Mouse (Mus musculus): Measurements from ENCODE around the gene Napb. TPM values are rescaled to one million over a fixed set of nuclear protein-coding genes. Genes with fewer than 3 reads are reported as not detected.

The Napb gene
- total and polyA plus RNA-seq, 2 experiments from 2014 or later, result 76.3 to 142 TPM

DNA sequence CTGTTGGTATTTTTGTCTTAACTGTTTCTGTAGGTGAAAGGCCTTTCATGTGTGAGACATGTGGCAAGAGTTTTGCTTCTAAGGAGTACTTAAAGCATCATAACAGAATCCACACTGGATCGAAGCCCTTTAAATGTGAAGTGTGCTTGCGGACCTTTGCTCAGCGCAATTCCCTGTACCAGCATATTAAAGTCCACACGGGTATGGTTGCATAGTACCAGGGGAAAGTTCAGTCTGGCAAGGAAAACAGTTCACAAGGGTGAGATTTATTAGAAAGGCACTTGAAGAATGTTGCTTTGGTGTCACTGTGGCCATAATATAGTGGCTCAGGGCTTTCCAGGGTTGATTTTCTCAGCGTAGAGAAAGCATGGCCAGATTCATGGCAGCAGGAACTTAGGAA, 44.3 kb downstream of the Napb start:
- Histone ChIP-seq H3K9ac (no peak overlapping the region), H3K4me1 (ENCODE audit: insufficient read depth) (no peaks in the 10 kb centered on the region), H3K9me3 (ENCODE audit: low read length) (no peaks in the 10 kb centered on the region), H3K27ac (ENCODE audit: low read depth, low read length) (no peak overlapping the region), H3K27me3 (ENCODE audit: insufficient read depth, low read length) (no peaks in the 10 kb centered on the region), H3K4me2 (ENCODE audit: low read depth) (no peak overlapping the region), H3K36me3 (ENCODE audit: insufficient read depth) (peaks cover 68% of the 10 kb centered on the region), H3K4me3 (ENCODE audit: low read depth, low read length) (no peak overlapping the region)
- no peak for TF ChIP-seq CTCF (IDR thresholded peaks at IDR 0.05; ENCODE audit: low read depth)
- DNase-seq (no peak), ATAC-seq (no peak)
- WGBS, result 96% methylated on average over 5 of the region's 5 CpGs

GRCm38 (mm10) chr2:148686862-148687261, 45.4 kb downstream of the Napb start:
- no peak for ATAC-seq

GRCm38 (mm10) chr2:148685709-148686108, 46.6 kb downstream of the Napb start:
- Histone ChIP-seq H3K4me2 (ENCODE audit: low read depth) (no peak overlapping the region), H3K27me3 (ENCODE audit: insufficient read depth, low read length) (no peaks in the 10 kb centered on the region), H3K4me1 (ENCODE audit: insufficient read depth) (peaks cover 9% of the 10 kb centered on the region), H3K4me3 (ENCODE audit: low read depth, low read length) (no peak overlapping the region), H3K27ac (ENCODE audit: low read depth, low read length) (no peak overlapping the region), H3K36me3 (ENCODE audit: insufficient read depth) (peaks cover 56% of the 10 kb centered on the region), H3K9ac (no peak overlapping the region), H3K9me3 (ENCODE audit: low read length) (no peaks in the 10 kb centered on the region)
- DNase-seq (no peak), ATAC-seq (no peak)
- no peak for TF ChIP-seq CTCF (IDR thresholded peaks at IDR 0.05; ENCODE audit: low read depth)
- WGBS, result 89% methylated on average over 3 of the region's 3 CpGs

More at GRCm38 (mm10) chr2:148686862-148687261, 45.4 kb downstream of the Napb start:
- TF ChIP-seq CTCF (IDR thresholded peaks at IDR 0.05; ENCODE audit: low read depth), result no peak
- no peak overlapping the region for H3K4me3 ChIP-seq (ENCODE audit: low read depth, low read length)
- no peak overlapping the region for H3K4me2 ChIP-seq (ENCODE audit: low read depth)
- H3K27ac ChIP-seq (ENCODE audit: low read depth, low read length), result no peak overlapping the region
- 87% methylated on average over 1 of the region's 1 CpGs for WGBS
- no peak for DNase-seq
- H3K27me3 ChIP-seq (ENCODE audit: insufficient read depth, low read length), result no peaks in the 10 kb centered on the region
- H3K9ac ChIP-seq, result no peak overlapping the region
- H3K9me3 ChIP-seq (ENCODE audit: low read length), result no peaks in the 10 kb centered on the region
- peaks cover 67% of the 10 kb centered on the region for H3K36me3 ChIP-seq (ENCODE audit: insufficient read depth)
- H3K4me1 ChIP-seq (ENCODE audit: insufficient read depth), result peaks cover 6% of the 10 kb centered on the region

DNA sequence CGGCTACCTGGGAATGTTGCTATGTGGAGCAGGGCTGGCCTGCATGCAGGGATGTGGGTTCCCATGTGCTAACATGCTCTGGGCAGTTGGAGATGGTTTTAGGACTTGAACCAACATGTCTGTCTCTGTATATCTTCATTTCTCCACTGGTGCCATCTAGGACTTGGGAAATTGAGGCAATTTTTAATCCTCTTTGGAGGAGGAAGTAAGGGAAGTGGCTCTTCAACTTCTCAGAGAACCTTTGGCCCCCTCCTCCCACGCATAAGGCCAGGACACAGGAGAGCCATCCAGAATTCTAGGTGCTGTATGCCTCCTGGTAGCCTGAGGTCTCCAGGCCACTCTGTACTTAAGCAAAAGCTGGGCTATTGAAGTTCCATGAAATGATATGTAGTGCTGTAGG, 47.3 kb downstream of the Napb start:
- no peak for TF ChIP-seq CTCF (IDR thresholded peaks at IDR 0.05; ENCODE audit: low read depth)
- H3K36me3 ChIP-seq (ENCODE audit: insufficient read depth), result peaks cover 49% of the 10 kb centered on the region
- H3K9ac ChIP-seq, result no peak overlapping the region
- 98% methylated on average over 2 of the region's 2 CpGs for WGBS
- no peak overlapping the region for H3K4me2 ChIP-seq (ENCODE audit: low read depth)
- H3K27me3 ChIP-seq (ENCODE audit: insufficient read depth, low read length), result no peaks in the 10 kb centered on the region
- no peak overlapping the region for H3K27ac ChIP-seq (ENCODE audit: low read depth, low read length)
- peaks cover 9% of the 10 kb centered on the region for H3K4me1 ChIP-seq (ENCODE audit: insufficient read depth)
- ATAC-seq, result no peak
- H3K4me3 ChIP-seq (ENCODE audit: low read depth, low read length), result no peak overlapping the region
- DNase-seq, result no peak
- H3K9me3 ChIP-seq (ENCODE audit: low read length), result no peaks in the 10 kb centered on the region

GRCm38 (mm10) chr2:148683031-148683430, 49.2 kb downstream of the Napb start:
- DNase-seq (no peak), ATAC-seq (no peak)

DNA sequence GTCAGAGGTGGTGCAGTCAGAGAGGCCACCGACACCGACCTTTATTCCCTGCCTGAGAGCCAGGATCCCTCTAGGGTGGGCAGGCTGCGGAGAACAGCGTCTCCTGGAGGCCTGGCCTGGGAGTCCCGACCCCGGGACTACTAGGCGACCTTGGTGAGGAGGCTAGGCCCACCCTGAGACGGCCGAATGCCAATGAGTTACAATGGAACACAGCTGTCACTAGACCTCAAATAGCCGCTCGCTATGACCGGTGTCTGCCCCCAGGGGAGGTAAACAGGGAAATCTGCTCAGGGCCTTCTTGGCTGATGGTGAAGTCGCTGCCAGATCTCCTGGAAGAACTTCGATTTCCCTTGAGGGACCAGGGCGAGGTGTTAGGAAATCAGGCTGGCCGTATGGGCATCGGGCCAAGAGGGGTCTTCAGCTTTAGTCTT, 50.8 kb downstream of the Napb start:
- Histone ChIP-seq H3K4me1 (ENCODE audit: insufficient read depth) (peaks cover 16% of the 10 kb centered on the region), H3K36me3 (ENCODE audit: insufficient read depth) (peaks cover 32% of the 10 kb centered on the region), H3K4me3 (ENCODE audit: low read depth, low read length) (peak overlapping the region; percentile 62), H3K9me3 (ENCODE audit: low read length) (no peaks in the 10 kb centered on the region), H3K4me2 (ENCODE audit: low read depth) (peak overlapping the region; percentile 85), H3K27me3 (ENCODE audit: insufficient read depth, low read length) (no peaks in the 10 kb centered on the region), H3K9ac (peak overlapping the region; percentile 73), H3K27ac (ENCODE audit: low read depth, low read length) (peak overlapping the region; percentile 42)
- 9% methylated on average over 17 of the region's 17 CpGs for WGBS
- TF ChIP-seq CTCF (IDR thresholded peaks at IDR 0.05; ENCODE audit: low read depth), result peak; percentile 55
- ATAC-seq (peak; percentile 51), DNase-seq (no peak)

More at GRCm38 (mm10) chr2:148683031-148683430, 49.2 kb downstream of the Napb start:
- Histone ChIP-seq H3K27ac (ENCODE audit: low read depth, low read length) (no peak overlapping the region), H3K36me3 (ENCODE audit: insufficient read depth) (peaks cover 36% of the 10 kb centered on the region), H3K4me2 (ENCODE audit: low read depth) (no peak overlapping the region), H3K9ac (no peak overlapping the region), H3K4me3 (ENCODE audit: low read depth, low read length) (no peak overlapping the region), H3K27me3 (ENCODE audit: insufficient read depth, low read length) (no peaks in the 10 kb centered on the region), H3K9me3 (ENCODE audit: low read length) (no peaks in the 10 kb centered on the region), H3K4me1 (ENCODE audit: insufficient read depth) (peaks cover 16% of the 10 kb centered on the region)
- 100% methylated on average over 1 of the region's 1 CpGs for WGBS
- no peak for TF ChIP-seq CTCF (IDR thresholded peaks at IDR 0.05; ENCODE audit: low read depth)

GRCm38 (mm10) chr2:148680775-148681291, 51.4 kb downstream of the Napb start, which contains the start of gene Gzf1:
Gene Gzf1, plus strand, starts transcription at chr2:148681023.
- H3K36me3 ChIP-seq (ENCODE audit: insufficient read depth), result peaks cover 32% of the 10 kb centered on the region
- peak within 1 kb of the TSS; percentile 73 for H3K9ac ChIP-seq
- peak within 1 kb of the TSS; percentile 85 for H3K4me2 ChIP-seq (ENCODE audit: low read depth)
- under 1% methylated on average over 39 of the region's 39 CpGs for WGBS
- H3K4me3 ChIP-seq (ENCODE audit: low read depth, low read length), result peak within 1 kb of the TSS; percentile 62
- ATAC-seq (peak; percentile 95), DNase-seq (peak; percentile 99)
- H3K27me3 ChIP-seq (ENCODE audit: insufficient read depth, low read length), result no peaks in the 10 kb centered on the region
- peak within 1 kb of the TSS; percentile 78 for H3K27ac ChIP-seq (ENCODE audit: low read depth, low read length)
- TF ChIP-seq CTCF (IDR thresholded peaks at IDR 0.05; ENCODE audit: low read depth), result peak; percentile 59
- no peaks in the 10 kb centered on the region for H3K9me3 ChIP-seq (ENCODE audit: low read length)
- H3K4me1 ChIP-seq (ENCODE audit: insufficient read depth), result peaks cover 16% of the 10 kb centered on the region

Data from forebrain, postnatal 0 days (tissue).